Mouse (Mus musculus) CD4-positive helper T cell, adult 2 months (primary cell): ENCODE measurements around the gene Erich3.
A peak's percentile ranks its signal among the peaks of the same experiment; 100 is the strongest.

Experiments used
- DNase-seq: peaks from one replicate; pipeline ENCODE4 v3.0.0-alpha.2; 2012; ENCODE audit warnings: low read depth, missing footprints, low spot score

The Erich3 gene

DNA sequence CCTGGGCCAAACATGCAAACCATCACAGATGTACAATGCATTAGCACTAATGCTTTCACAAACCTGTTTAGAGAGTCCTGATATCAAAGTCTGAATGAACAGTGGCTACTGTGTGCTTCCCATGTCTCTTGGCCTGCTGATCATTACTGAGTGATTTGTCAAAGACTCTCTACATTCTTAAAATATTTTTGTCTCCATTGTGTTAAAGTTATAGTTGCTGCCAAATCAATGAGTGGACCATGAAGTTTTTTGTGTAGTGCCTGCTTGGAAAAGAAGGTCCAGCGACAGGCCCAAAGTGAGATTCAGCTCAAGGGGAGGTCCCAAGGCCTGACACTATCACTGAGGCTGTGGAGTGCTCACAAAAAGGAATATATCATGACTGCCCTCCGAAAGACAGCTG, 108.0 kb downstream of the Erich3 start:
- no peak for DNase-seq

DNA sequence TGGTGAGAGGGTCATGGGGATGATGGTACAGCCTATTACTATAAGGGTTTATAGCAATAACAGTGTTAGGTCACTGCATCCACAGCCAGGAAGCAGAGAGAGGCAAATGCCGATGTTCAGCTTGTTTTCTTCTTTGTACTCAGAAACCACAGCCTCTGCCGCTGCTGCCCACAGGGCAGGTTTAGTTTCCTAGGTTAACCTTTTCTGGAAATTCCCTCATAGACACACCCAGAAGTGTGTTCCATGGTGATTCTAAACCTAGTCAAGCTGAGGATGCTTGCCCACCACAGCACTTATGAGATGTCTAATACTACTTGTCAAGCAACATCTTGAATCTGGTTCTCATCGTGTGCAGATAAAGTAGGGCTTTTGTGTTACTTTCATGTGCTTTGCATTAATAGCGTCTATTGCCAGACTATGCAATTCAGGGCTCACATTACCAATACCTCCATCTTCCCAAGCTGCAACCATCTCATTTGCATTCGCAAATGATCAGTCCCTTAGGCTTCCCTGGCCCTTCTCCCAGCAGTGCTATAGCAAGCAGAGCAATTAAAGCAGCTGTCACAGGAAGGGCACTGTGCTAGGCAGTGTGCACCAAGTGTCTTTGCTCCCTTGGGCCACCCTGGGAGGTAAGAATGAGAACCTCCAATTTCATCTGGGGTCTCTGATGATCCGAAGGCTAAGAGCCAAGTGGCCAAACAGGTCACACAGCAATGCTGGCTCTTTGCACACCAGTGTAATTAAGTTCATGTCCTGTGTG, 115.4 kb downstream of the Erich3 start:
- peak; percentile 40 for DNase-seq

DNA sequence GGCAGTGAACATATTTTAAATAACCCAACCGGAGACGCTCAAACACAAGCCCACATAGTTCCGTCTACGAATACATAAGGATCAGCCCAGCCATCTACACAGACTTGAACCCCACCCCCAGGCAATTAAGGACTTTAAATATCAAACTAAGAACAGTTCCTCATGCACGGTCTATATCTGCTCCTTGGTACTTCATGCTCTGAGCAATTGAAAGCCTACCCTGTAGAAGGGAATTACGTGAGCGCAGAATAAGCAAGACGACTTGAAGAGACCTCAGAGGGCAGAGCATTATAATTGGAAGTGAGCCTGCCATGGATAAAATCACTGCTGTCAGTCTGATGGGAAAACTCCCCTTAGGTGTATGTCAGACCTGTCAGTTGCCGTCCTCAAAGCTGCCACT, 122.7 kb downstream of the Erich3 start:
- no peak for DNase-seq

DNA sequence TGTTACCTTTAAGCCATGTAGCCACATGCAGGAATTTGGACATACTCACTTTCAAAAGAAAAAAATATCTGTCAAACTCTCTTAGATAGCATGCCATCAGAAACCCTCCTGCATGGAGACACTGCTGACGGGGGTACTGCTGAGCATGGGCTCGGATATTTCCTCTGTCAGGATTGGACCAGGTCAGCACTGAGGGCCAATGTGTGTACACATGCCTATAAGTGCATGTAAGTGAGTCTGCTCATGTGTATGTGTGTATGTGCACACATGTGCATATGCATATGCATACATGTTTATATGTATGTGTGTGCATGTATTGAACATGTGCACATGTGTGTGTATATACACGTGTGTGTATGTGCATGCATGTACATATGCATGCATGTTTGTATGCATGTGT, 124.0 kb downstream of the Erich3 start:
- DNase-seq: no peak

DNA sequence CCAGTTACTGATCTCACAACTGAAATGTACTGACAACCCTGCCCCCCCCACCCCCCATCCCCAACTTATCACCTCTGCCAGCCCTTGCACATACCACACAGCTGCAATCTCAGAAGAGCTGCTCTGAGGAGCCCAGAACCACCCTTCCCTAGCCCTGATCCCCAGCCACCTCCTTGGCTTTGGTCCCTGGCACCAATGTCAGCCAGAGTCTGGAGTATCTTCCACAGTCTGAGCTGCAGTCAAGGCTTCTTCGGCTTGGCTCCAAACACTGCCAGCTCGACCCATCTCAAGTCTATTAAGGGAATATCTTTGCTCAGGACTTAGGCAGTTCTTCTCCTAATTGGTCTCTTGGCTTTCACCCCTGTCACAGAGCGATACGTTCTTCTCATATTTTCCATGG, 129.9 kb downstream of the Erich3 start:
- DNase-seq: no peak

DNA sequence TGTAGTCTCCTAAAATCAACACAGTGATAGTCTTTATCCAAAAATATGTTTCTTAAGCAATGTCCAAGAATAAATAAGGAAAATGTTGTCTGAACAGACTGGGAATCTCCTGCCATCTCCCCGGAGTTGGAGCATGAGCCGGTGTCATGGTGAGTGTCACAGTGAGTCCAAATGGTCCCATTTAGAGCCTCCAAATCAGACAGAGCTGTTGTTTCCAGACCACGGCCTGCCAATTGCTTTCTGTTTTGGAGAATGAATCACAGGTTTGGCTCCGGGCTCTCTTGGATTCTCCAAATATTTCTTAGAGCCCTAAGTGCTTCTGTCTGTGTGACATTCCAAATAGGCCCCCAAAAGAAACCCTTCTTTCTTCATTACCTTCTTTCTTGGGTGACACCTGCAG, 135.1 kb downstream of the Erich3 start:
- DNase-seq: no peak

DNA sequence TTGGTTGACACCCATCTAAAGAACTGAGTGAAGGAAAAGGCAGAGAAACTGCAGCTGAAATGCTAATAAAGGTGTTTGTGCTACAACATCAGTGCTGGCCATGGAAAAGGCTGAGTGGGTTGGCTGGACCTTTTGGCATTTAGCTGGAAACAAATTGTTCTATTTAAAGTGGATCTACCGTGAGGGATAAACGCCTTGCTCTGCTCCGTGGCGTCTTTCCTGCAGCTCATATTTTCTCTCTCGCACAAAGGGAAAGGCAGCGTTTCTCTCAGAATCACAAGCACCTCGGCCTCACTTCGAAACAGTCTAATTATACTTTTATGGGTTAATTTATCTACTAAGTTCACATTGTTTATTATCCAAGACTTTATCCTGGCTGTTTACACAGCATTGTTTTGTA, 136.8 kb downstream of the Erich3 start:
- DNase-seq: no peak

DNA sequence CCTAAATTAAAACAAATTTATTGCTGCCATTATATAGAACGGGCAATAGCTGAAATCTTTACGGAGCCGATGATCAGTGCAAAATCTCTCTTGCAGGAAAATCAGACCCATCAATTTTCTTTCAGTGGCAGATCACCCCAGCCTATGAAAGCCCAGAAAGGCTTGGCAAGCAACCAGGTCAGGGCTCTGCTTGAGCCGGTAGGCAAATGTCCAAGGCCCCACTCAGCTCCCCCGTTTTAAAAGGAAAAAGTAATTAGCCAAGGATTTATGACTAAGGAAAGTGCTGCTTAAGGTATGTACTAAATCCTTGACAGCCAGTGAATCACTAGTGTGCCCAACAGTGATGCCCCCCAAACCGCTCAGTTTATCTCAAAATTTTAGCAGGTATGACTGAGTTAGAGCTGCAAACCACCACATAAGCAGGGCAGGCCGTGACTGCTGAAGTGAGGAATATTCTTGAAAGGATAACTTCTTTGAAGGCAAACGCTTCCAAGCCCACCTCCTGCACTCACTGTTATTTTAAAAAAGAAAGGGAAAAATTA, 137.3 kb downstream of the Erich3 start:
- DNase-seq: no peak

DNA sequence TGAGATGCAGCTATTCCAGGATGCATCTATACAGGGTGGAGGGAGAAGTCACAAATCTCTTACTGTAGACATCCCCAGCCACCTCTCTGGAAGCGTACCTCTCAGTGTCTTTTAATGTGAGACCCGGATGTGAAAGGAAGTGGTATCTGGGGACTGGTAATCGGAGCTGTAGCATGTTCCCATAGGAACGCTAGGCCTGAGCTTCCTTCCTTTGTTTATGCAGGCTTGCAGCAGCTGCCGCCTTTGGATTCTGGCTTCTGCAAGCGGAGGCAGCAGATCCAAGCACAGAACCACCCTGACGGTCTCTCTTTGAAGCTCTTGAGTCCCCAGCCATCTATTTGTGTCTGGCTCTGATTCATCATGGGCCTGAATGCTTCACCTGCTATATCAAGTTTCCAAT, 143.0 kb downstream of the Erich3 start:
- no peak for DNase-seq

DNA sequence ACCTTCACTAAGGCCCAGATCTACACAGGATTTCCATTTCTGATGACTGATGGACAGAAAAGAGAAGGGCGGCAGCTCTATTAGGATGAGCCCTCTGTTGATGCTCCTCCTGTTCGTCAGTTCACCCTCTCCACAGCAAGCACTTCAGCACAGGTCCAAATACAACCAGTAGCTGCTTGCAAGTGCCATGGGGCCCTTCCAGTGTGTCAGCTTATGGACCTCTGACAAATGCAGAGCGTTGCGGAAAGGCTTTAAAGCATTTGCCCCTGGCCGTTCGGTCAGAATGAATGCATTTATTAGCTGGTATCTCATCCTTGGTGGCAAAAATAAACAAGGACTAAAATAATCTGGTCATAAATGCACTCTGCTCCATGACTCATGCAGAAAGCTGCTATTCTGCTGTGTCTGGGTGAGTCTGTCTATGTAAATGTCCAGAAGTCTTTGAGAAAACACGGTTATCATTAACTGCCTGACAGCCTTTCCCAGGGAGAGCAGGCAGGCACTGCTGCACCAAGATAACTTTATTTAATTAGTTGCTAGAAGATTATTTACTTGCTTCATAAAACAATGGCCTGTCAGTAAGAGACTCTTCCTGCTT, 146.7 kb downstream of the Erich3 start:
- DNase-seq: no peak

DNA sequence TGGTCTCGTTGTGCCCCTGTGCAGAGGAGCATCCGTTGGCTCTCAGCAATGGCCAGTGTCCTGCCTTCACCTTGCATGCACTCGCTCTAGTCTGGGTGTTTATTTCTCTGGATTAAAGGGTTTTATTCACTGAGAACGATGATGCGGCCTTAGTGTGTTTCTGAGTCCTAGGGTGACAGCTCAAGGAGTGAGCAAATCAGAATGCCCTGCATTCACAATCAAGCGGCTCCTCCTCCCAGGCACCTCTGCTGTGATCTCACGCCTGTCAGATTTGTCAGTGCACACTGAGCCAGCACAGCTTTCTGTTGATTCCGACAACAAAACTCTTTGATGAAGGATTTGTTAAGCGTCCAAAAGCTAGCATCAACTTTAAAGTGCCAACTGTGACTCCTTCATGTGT, 147.6 kb downstream of the Erich3 start:
- no peak for DNase-seq

DNA sequence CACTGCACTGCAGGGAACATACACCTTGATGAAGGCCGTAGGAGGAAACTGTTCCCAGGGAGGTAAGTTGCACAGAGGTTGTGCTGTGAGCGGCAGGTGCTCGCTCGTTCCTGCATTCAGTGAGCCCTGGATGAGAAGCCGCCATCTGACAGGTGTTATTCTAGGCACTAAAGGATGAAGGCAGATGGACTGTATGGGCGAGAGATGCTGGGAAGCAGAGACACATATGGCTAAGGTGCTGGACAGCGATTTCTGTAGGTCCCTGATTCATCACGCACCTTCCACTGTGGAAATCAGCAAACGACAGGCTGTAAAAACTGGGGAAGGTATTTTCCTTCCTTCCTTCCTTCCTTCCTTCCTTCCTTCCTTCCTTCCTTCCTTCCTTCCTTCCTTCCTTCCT, 148.2 kb downstream of the Erich3 start:
- DNase-seq: no peak

DNA sequence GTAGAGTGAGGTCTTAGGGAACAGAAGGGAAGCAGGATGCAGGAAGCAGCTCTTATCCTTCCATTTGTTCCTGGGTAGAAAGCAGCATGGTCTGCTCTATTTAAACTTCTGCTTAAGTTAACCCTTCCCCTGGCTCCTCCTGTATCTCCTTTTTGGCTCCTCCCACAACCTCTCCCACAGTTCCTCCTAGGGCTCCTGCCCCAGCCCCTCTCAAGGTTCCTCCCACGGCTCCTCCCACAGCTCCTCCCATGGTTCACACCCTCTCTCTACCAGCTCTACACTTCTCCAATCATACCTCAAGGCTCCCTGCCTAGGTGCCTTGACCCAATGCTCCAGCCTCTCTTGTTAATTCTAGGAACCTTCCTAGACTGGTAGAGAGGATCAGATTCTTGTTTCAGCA, 149.2 kb downstream of the Erich3 start:
- no peak for DNase-seq

DNA sequence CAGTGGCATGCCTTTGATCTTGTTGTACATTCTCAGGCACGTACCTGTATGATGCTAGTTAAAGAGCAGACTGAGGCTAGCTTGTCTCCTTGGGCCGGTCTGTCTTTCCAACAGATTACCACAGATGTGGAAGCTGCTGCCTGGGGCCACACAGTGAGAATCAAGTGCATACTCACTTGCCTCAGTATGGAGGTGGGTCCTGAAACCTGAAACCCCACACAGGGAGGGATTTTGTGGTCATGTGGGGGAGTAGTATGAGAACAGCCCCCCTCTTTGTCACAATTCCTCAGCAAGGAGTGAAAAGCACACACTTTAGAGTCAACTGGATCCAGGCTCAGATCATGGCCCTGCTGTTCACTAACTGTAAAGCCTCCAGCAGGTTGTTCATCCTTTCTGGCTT, 151.9 kb downstream of the Erich3 start:
- no peak for DNase-seq

DNA sequence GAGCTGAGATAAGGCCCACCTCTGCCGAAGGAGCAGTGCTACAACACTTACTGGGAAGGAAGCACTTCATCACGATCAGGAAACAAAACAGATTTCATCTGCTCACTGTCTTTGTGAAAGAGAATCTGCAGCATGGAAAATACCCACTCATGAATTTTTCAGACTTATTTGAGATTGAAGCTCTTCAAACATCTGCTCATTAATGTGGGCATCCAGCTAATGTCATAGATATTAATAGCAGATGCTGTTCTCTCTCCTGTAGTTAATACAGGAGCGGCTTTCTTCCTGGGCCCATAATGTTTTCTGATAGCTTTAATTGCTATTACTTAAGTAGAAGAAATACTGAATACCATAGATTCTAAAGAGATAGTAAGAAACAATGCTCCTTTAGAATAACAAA, 152.6 kb downstream of the Erich3 start:
- DNase-seq: no peak

DNA sequence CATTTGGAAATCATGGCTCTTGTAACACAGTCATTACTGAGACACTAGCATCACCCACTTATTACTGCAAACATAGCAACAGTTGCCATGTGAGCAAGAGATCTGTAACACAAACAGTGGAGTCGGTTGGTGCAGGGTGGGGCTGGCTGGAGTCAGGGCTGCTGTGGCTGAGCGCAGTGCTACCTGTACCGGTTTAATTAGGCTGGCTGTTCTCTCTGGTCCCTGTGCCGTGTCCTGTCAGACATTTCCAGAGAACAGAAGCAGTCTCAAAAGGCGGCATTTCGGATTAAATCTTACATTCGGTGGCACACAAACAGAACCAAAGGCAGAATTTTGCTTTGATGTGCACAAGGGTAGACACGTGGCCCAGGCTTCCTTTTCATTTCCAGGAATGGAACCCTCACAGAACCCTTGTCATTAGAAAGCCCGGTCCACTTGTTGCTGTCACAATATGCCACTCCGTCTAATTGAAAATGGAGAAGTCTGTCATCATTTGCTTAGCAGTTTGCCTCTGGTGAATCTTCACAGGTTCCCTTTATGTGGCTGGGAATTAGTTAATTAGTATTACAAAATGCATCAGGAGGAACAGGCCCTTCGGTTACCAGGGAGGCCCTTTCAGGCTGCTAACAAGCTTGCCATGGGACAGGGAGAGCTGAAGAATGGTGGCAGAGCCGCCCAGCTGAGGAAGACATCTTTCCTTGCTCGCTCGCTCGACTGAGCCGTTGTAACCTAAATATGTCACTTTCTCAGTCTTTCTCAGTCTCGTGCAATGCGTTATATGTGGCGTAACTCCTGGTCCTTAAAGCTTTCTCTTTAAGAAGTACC, 153.4 kb downstream of the Erich3 start:
- peak; percentile 7 for DNase-seq
